Mouse (Mus musculus) cerebellum, adult (tissue): ENCODE data around the gene Dock6.
"Not testable (repeated sequence)": the region's sequence is repeated elsewhere in the genome, so short reads cannot be mapped to it uniquely, and the experiment has no call there.

ENCODE experiments used
- ATAC-seq: cut with Nextera tagmentation; 2 replicates; pipeline ENCODE4 v1.9.2; 2017; ENCODE audit warnings: mild to moderate bottlenecking, moderate library complexity, mixed read lengths; ENCODE audit not compliant: insufficient number of reproducible peaks, low FRiP score, low TSS enrichment

Dock6 gene

DNA sequence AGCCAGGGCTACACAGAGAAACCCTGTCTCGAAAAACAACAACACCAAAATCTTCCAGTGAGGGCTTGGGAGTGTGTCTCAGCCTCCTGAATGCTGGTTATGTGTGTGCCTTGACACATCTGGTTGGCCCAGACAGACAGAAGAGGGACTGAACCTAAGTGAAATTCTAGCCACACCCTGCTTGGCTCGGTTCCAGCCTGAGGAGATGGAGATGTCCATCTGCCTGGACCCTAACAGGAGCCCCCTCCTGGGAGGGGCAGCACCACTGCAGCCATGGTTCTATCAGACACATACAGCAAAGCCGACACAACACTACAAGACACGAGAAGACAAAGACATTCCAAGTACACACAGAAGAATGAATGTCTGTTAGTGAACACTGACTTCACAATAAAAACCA is 34.3 kb downstream of the Dock6 start:
- no peak for ATAC-seq

DNA sequence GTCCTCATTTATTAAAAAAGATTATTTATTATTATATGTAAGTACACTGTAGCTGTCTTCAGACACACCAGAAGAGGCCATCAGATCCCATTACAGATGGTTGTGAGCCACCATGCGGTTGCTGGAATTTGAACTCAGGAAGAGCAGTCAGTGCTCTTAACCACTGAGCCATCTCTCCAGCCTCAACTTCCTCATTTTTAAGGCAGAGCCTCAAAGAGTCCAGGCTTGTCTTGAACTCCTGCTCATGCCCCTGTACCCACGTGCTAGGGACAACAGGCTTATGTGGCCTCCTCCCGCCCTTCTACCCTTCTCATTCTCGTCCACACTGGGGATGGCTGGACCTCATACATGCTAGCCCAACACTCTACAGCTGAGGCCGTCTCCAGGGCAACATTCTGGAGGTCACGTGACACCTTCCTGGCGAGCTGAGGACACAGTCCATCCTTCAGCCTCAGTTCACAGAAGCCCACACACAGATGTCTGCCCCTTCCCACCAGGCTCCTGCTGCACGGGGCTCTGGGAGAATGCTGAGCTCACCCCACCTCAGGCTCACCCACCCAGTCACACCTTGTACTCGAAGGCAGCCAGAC is 35.6 kb downstream of the Dock6 start:
- no peak for ATAC-seq

DNA sequence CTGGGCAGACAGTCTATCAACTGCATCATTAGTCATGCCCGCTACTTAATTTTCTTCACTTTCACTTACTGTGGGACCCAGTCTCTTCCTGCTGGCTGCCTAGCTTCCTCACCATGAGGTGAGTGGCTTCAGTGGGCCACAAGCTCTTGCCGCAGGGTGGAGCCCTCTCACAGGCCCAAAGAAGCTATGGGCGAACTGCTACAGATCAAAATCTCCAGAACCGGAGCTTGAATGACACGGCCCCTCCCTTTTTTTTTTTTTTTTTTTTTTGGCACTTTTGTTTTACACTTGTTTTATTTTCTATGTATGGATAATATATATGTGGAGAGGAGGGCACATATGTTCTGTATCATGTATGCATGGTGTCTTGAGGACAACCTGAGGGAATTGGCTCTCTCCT is 41.3 kb downstream of the Dock6 start:
- no peak for ATAC-seq

DNA sequence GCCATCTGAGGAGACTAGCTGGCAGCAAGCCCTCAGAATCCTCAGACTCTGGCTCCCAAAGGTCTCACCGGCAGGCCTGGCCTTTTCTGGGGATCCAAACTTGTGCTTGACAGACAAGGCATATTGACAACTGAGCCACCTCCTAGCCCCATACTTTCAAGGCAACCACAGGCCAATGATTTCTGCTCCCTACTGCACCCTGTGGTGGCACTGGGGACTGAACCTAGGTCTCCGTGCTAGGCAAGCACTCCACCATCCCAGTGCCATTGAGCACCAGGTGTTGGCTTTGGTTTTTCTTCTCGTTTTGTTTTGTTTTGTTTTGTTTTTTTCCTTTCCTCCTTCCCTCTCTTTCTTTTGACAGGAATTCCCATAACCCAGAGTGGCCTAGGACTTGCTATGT is 43.9 kb downstream of the Dock6 start:
- ATAC-seq, result no peak

DNA sequence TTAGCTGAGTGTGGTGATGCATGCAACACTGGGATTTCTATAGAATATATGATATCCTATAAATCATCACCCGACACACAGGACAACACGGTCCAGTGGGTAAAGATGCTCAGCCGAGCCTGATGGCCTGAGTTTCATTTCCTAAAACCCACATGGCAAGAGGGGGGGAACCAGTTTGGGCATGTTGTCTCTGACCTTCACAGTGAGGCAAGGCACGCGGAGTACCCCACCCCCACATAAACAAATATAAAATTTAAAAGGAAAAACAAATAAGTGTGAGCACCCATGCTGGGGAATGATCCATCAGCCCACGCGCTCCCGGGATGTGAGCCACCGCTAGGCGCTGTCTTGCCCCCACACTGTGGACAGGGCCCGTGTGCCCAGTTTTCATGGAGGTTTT is 45.5 kb downstream of the Dock6 start:
- no peak for ATAC-seq

DNA sequence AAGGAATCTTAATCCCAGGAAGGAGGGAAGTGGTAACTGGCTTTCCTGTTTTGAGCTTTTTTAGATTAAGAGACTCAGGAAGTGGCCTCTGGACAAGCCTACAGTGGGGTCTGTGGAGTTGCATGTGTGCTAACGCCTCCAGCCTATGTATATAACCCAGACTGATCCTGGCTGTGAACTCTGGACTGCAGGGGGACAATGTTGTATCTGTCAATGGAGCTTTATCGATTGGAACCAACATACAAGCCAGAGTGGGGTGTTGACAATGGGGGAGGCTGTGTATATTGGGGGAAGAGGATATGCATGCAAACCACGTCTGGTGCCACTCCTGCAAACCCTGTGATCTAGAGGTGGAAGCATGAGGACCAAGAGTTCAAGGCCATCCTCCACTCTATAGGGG is 46.1 kb downstream of the Dock6 start:
- no peak for ATAC-seq

DNA sequence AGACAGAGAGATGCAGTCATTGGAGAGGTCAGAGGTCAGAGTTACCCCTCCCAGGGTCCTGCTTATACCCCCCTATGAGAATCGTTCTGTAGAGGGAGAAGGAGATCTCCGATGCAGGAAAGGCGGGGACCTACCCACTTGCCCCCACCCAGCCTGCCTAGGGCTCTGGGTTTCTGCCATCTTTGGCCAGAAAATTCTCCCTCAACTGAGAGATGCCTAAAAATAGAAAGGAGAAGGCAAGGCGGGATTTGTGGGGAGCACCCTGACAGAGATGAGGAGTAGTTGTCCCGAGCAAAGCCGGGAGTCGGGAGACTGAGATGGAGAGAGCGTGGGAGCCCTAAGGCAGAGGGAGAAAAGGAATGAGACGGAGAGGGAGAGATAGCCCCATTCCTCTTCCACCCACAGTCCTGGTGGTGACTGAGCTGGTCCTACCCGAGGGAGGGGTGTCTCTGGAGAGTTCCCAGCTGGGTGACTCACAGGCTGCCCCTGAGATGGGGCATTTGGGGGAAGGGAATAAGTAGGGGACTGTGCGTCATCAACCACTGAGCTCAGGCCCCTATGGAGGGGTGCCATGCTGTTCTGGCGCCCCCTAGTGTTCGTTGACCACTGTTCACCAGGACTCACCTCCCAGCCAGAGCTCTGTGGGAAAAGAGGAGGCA is 48.3 kb downstream of the Dock6 start:
- peak; percentile 82 for ATAC-seq

DNA sequence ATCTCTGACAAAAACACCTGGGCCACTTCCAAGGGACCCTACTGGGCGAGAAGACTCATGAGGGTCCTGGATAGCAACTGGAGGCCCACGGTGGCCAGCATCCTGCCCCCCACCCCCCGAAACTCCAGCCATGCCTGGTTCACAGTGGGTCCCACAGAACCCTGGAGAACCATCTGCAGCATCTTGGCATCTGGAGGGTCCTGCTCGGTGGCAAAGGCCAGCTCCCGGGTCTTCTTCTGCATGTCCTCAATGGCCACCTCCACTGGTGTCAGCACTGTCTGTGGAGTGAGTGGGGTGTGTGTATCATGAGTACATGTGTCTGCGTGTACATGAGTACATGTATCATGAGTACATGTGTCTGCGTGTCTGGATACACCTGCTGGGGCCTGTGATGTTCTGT is 50.8 kb downstream of the Dock6 start:
- no peak for ATAC-seq

DNA sequence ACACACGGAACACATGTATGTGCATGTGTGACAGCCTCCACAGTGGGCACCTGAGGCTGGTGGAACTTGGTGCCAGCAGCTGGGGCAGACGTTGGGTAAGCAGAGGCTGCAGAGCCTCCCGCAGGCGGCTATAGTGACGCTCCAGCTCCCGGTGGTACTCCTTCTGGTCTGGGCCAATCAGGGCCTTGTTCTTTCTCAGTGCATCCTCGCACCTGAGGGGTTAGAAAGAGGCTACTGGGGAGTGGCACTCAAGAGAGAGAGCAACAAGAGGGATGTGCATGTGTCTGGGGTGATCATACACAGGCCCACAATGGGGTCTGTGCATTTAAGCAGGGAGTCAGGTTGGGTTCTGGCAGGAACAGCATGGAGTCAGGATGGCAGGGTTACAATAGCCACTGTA is 51.3 kb downstream of the Dock6 start:
- no peak for ATAC-seq

DNA sequence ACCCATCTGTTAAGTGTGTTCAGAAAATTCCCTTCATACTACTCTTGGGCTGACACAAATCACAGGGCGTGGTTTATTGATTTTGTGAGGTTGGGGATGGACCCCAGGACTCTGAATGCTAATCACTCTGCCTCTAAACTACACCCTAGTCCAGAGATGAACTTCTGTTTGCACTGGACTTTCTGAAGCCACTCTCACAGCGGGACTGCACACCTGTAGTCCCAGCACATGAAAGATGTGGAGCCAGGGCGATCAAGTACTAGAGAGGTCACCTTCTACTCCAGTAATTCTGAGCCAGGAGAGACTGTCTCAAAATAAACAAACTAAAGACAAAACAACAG is 53.5 kb downstream of the Dock6 start:
- no peak for ATAC-seq

DNA sequence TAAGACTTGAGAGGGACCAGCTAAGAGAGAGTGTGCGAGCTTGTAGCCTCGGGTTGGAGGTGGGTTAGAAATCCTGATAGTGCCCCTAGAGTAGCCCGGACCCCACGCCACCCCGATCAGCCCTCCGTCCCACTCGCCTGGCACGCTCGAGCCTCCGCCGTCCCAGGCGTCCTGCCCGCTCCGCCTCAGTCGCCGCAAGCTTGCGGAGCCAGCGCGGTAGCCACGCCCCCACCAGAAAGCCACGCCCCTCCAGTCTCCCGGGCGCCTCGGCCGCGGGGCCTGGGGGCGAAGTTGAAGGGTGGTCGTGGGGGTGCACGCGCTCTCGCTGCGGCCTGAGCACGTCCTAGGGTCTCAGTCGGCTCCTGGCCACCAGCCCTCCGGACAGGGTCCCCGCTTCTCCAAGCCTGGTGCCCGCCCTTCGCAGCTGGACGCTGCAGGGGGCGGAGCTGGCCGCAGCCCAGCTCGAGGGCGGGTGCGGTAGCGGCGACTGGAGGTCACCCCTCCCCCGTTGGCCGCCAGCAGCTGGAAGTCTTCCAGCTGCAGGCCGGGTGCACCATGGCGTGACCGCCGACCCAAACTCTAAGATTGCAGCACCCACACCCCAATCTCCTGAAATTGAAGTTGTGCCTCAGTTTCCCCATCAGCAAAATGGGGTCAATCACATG is 54.0 kb downstream of the Dock6 start, which contains the start of gene Kank2:
Kank2 (minus strand) TSS at position 400 of the 665 bp plus-strand sequence.
- no peak for ATAC-seq

DNA sequence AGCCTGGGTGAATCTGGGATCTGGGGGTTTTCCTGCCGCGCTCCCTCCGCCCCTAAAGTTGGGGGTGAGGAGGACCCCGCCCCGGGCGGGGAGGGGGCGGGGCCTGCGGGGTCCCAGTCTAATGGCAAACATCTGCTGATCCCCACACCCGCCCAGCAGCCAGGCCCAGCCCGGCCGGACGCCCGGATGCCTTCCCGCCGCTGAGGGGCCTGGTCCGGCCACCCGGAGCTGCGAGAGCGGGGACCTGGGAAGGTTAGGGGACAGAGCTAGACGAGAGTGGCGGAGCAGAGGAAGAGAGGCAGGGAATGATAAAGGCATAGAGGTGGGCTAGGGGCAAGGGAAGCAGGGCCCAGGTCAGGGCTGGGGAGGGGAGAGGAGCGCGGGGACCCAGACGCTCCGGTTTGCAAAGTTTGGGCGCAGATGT is 54.5 kb downstream of the Dock6 start:
- ATAC-seq, result no peak

DNA sequence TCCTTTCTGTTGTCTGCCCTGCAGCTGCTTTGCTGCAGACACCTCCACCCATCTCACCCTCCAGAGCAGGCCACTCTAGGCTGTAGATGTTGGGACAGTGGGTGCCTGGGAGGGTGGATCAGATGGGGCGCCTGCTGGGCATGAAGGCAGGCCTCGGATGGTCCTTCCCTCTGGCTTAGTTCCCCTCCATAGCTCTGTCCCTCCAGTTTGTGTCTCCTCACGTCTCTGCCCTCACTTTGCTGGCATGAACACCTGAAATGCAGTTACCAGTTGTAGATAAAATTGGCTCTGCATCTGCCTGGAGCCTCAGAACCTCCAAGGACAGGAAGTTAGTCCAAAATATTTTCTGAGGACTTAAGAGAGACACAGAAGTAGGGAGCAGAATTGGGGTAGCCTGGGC is 55.5 kb downstream of the Dock6 start:
- ATAC-seq, result no peak

DNA sequence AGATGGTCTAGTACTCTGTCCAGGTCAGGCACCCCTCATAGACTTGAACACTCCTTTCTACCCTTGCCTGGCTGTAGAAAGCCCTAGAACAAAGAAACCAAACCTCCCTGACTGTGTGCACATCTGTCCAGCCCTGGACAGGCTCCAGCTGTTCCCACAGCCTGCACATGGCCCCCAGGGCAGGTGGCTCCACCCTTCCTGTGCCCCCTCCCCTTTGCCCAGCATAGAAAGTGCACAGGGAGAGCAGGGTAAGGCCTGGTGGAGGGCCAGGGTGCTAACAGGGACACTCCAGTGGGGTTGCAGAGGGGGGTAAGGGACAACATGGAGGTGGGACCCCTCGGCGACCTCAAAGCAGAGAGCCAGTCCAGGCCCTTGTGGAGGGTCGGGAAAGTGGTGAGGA is 56.2 kb downstream of the Dock6 start:
- no peak for ATAC-seq

DNA sequence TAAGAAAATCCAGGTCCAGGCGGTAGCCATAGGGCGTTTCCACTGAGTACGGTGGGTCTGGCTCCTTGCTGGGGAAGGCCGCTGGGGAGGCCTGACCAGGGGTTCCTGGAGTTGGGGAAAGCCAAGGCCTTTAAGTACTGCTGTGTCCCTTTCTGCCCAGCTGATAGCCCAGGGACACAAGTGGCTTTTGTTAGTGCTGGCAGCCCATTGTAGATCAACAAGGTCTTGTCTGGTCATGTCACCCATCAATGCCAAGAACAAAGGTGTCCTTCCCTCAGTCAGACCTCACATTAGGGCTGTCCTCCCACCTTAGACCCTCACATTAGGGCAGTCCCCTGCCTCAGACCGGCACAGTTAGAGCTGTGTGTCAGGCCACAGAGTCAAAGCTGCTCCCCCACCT is 56.9 kb downstream of the Dock6 start:
- no peak for ATAC-seq

DNA sequence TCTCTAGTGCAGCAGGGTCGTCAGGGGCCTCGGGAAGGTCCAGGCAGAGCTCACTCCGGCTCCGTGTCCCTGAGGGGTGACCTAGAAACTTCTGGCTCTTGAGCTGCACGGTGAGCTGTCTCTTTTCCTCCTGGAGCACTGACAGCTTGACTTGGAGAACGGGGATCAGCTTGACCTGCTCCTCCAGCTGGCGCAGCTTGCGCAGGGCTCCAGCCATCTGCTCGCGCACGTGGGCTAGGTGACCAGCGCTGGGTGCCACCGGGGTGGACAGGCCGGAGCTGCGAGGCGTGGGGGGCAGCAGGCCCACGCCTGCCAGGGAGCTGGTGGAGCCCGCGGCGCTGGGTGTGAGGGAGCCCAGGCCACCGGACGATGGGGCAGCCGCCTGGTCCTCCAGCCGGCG is 57.5 kb downstream of the Dock6 start:
- ATAC-seq, result peak; percentile 57

DNA sequence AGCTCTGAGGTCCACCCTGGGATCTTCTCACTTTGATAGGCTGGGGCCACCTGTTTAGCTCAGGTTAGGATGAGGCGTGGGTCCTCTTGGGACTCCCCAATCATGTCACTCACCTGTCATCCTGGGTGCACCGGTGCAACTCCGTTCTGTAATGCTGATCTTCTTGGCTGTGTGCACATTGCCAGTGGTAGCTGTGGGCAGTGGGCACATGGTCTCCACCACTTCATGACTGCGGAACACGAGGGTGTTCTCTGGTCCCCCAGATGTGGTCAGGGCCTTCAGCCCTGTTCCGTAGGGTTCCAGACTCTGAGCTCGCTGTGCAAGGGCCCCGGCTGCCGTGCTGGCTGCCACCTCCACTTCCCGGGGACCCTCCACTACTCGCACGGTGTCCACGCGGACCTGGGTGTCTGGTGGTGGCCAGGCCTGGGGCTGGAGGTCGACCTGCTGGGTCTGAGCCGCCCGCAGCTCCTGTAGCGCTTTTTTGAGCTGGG is 58.0 kb downstream of the Dock6 start:
- no peak for ATAC-seq

DNA sequence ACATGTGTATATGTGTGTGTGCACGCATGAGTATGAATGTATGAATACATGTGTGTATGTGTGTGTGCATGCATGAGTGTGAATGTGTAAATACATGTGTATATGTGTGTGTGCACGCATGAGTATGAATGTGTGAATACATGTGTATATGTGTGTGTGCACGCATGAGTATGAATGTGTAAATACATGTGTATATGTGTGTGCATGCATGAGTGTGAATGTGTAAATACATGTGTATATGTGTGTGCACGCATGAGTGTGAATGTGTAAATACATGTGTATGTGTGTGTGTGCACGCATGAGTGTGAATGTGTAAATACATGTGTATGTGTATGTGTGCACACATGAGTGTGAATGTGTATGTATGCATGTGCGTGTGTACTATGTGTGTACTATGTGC is 58.9 kb downstream of the Dock6 start:
- not testable (repeated sequence) for ATAC-seq

DNA sequence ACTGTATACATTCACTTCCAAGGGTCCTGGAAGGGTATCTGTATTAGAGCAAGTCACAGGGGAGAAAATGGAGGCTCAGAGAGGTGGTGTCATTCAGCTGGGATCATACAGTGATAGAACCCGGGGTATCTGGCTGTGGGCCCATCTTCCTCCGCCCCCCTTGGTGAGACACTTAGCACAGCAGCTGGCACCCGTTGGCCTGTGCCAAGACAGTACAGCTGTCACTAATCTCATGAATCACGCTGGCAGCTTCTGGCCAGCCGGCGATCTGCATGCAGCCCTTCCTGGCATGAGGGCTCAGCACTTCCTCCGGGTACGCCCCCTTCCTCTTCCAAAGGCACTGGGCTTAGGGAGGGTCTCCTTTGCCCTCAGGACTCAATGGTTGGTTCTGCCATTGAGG is 59.8 kb downstream of the Dock6 start:
- no peak for ATAC-seq

DNA sequence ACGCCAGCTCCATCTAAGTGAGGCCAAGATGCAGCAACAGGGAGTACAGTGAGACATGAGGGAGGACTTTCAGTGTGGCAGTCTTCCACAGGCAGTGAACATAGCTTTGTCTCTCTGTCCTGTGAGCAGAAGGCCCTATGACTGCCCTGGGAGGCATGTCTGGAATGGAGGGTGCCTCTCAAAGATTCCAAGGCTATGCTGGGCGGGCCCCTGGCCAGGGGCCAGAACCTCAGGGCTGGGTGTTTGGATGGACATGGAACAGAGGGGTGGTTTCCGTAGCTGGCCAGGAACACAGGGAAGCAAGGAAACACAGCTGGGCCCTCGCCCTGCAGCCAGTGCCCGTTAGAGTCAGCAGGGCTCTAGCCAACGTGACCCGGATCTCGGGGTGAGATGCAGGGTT is 60.6 kb downstream of the Dock6 start:
- no peak for ATAC-seq

DNA sequence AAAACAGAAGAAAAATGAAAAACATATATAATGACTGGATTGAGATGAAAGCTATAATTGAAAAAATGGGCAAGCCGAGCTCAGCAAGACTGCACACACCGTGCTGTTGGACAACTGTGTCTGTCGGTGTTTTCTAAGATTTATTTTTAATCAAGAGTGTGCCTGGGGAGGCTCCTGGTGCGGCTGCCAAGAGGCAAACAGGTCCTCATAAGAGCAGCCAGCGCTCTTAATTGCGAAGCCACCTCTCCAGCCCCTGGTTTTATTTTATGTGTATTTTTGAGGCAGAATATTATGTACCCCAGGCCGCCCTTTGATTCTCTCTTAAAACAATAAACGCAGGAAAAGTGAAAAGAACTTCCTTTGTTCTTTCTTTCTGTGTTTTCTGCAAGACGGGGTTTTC is 64.2 kb downstream of the Dock6 start:
- ATAC-seq, result no peak

DNA sequence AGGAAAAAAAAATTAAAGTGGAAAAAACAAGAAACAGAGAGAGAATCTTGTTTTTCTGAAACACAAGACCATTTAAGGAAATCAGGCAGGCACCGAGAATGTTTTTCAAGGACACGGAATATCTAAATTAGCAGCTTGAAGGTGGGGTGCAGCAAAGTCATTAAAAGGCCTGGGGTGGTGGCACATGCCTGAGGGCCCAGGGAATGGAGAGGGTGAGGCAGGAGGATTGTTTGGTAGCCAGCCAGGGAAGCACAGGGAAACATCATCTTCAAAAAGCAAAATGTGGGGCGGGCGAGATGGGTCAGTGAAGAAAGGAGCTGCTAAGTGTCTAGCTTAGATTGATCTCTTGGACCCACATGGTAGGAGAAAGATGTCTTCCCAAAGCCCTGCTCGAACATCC is 64.8 kb downstream of the Dock6 start:
- ATAC-seq, result no peak
